Mouse (Mus musculus) lung, adult 2 months (tissue): Measurements from ENCODE around the gene Max. TPM values are rescaled to one million over a fixed set of nuclear protein-coding genes. Genes with fewer than 3 reads are reported as not detected.

ENCODE experiments used
- DNase-seq: peaks from one replicate; pipeline ENCODE4 v3.0.0; 2022
- H3K4me1 ChIP-seq: fragments of 200-500 bp; 2 replicates; pipeline ENCODE4 v1.6.1; 2011; ENCODE audit warnings: low read length; ENCODE audit not compliant: control insufficient read depth, insufficient read depth
- H3K4me3 ChIP-seq: fragments of 200-500 bp; replicated peaks from 2 replicates; pipeline ENCODE3; 2011; ENCODE audit warnings: low read depth, mild to moderate bottlenecking, control low read depth, low read length; ENCODE audit errors: extremely low read depth
- CTCF ChIP-seq: fragments of 200-500 bp; IDR thresholded peaks from 2 replicates; pipeline ENCODE4 v1.5.1; 2011; ENCODE audit warnings: mild to moderate bottlenecking, low read length, control low read depth; ENCODE audit not compliant: insufficient read depth
- POLR2A ChIP-seq: fragments of 200-500 bp; IDR thresholded peaks from 2 replicates; pipeline ENCODE4 v1.6.1; 2011; ENCODE audit warnings: low read depth, mild to moderate bottlenecking, control low read depth, low read length, borderline replicate concordance; ENCODE audit errors: extremely low read depth
- WGBS: fragments of 180-500 bp; shearing (Covaris S2); methylation state at CpG from one replicate; pipeline ENCODE4 v1.1.7; 2018; 5-methylcytosine and 5-hydroxymethylcytosine counted together
- polyA plus RNA-seq: library from polyadenylated mRNA; depleted of rRNA; stranded (reverse); fragments of >200 nt; gene quantifications from 2 replicates; pipeline ENCODE4 v1.2.3, GENCODE M21; 2012

Max gene
- polyA plus RNA-seq, 1 experiment: 37.7 TPM

- H3K4me3 ChIP-seq: no peak overlapping the region
- no peak for DNase-seq
- H3K4me1 ChIP-seq: no peaks in the 10 kb centered on the region; the same call in 1 of the 2 replicates
- no peak for TF ChIP-seq CTCF
- 73% methylated on average over 2 of the region's 2 CpGs for WGBS
Observed at GRCm38 (mm10) chr12:76941524-76941923, 20.5 kb downstream of the Max start.

GRCm38 (mm10) chr12:76938013-76938412 is 24.0 kb downstream of the Max start:
- DNase-seq: no peak
- H3K4me1 ChIP-seq: no peaks in the 10 kb centered on the region; the same call in 1 of the 2 replicates
- no peak overlapping the region for H3K4me3 ChIP-seq
- 93% methylated on average over 6 of the region's 6 CpGs for WGBS
- TF ChIP-seq CTCF (no peak), POLR2A (no peak)

DNA sequence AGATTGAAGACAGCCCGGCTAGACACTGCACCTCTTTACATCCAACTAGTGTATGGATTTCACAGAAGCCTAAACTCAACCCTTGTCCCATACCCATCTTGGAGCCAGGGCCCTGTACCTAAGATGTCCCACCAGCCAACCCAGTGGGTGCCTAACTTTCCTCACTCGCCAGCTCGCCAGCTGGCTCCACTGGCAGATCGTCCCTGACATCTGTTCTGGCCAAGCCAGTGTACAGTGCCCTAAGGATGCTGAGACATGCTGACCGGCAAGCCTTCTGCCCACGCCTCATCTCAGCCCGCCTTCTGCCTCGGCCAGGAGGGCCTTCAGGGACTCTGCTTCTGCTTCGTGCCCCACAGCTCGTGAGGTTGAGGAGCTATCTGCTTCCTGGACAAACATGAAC is 25.8 kb downstream of the Max start:
- no peak for TF ChIP-seq CTCF
- no peak for TF ChIP-seq POLR2A
- WGBS: 93% methylated on average over 10 of the region's 10 CpGs
- Histone ChIP-seq H3K4me1 (peaks cover 7% of the 10 kb centered on the region), H3K4me3 (no peak overlapping the region)
- DNase-seq: no peak

- TF ChIP-seq POLR2A (no peak), CTCF (no peak)
- Histone ChIP-seq H3K4me3 (no peak overlapping the region), H3K4me1 (peaks cover 7% of the 10 kb centered on the region)
- WGBS: 92% methylated on average over 3 of the region's 3 CpGs
- no peak for DNase-seq
Observed at GRCm38 (mm10) chr12:76934438-76934837, 27.6 kb downstream of the Max start.

DNA sequence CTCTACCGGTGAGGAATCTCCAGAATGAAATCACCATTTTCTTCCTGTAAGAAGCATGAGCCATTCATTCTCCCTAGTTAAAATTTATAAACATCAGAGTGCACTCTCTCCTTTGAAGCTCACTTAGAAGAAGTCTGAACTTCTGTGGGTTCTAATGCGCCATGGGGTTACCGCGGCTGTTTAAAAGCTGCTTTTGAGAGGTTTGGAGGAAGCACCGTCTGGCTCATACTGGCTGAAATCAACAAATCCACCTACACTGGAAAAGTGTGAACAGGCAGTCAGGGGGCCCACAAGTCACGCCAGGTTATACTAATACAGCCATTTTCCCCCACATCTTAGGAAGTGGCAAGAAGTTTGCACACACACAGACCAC is 29.3 kb downstream of the Max start:
- TF ChIP-seq POLR2A (no peak), CTCF (no peak)
- Histone ChIP-seq H3K4me3 (no peak overlapping the region), H3K4me1 (peaks cover 7% of the 10 kb centered on the region)
- DNase-seq: no peak
- 62% methylated on average over 6 of the region's 6 CpGs for WGBS

DNA sequence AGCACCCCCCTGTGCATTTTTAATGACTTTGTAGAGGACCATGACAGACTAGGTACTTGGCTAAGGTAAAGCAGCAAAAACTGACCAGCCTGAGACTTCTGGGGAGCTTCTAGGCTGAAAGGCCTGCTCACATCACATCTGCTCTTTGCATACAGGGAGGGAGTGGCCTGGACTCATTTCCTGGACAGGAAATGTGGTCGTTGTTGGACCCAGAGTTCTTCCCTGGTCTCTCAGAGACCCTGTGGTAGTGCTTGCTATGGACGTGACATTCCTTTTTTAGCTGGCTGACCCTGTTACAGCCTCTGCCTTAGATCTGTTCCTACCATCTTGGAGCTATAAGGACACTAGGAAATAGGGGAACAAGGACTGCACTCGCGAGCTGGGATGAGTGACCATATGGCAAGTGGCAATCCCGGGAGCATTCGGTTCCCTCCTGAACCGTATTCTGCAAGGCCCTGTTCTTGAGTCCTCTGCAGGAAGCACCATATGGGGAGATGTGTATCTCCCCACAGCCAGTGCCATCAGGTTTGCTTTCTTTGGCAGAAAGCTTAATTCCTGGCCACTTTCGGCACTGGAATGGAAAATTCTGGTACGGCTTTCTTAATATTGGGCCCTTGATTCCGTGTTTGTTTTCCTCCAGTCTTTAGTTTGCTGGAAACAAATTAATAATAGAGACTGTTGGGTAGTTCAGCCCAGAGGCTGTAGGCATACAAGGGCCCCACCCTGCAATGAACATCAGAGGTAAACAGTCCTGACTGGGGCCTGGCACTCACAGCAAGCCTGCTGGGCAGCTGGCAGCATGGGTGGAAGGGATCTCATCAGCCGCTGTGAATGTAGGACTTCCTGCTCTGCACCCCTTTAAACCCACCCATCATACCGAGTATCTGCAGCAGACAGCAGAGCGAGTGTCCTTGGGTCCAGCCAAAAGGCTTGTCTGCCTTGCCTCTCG is 30.0 kb downstream of the Max start:
- TF ChIP-seq CTCF (no peak), POLR2A (no peak)
- no peak for DNase-seq
- peaks cover 7% of the 10 kb centered on the region for H3K4me1 ChIP-seq
- WGBS: 50% methylated on average over 14 of the region's 14 CpGs
- H3K4me3 ChIP-seq: no peak overlapping the region

DNA sequence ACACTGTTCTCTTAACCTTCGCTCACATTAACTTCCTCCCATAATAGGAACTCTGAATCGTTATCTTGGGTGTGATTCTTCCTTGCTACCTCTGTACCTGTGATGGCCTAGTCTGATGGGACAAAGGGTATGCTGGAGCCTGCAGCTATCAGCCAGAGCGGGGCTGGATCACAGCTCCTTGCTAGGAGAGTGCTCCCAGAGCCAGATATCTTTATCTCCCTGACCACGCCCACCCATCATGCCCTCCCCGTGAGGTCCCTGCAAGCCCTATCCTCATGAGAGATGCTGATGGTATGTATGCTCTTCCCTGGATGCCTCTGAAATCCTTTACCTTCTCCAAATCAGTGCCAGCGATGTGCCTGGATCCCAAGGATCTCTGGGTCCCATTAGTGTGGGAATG is 31.8 kb downstream of the Max start:
- H3K4me1 ChIP-seq: peaks cover 7% of the 10 kb centered on the region
- no peak for TF ChIP-seq CTCF
- TF ChIP-seq POLR2A: no peak
- no peak for DNase-seq
- WGBS: 74% methylated on average over 6 of the region's 6 CpGs
- H3K4me3 ChIP-seq: no peak overlapping the region

DNA sequence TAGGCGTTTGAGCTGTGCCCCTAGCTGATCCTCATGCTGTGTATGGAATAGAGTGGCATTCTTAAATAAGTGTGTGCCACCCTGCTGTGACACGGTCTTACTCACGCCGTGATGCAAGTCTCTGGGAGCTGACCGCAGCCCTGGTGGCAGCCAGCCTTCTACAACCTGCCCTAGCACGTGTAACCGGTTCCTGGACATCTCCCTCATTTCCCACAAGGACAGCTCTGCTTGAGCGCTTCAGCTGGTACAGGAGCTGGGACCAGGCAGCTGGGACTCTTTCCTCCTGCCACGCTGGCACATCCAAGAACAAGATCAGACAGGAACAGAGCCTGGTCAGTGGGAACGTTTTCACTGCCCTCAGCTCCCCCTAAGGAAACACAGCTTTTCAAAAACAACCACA is 34.5 kb downstream of the Max start:
- WGBS: 52% methylated on average over 10 of the region's 10 CpGs
- TF ChIP-seq CTCF (no peak), POLR2A (no peak)
- Histone ChIP-seq H3K4me1 (peaks cover 7% of the 10 kb centered on the region), H3K4me3 (no peak overlapping the region)
- no peak for DNase-seq

GRCm38 (mm10) chr12:76927012-76927411 is 35.0 kb downstream of the Max start:
- H3K4me3 ChIP-seq: no peak overlapping the region
- TF ChIP-seq CTCF (no peak), POLR2A (no peak)
- peaks cover 4% of the 10 kb centered on the region for H3K4me1 ChIP-seq
- 84% methylated on average over 3 of the region's 3 CpGs for WGBS
- no peak for DNase-seq

DNA sequence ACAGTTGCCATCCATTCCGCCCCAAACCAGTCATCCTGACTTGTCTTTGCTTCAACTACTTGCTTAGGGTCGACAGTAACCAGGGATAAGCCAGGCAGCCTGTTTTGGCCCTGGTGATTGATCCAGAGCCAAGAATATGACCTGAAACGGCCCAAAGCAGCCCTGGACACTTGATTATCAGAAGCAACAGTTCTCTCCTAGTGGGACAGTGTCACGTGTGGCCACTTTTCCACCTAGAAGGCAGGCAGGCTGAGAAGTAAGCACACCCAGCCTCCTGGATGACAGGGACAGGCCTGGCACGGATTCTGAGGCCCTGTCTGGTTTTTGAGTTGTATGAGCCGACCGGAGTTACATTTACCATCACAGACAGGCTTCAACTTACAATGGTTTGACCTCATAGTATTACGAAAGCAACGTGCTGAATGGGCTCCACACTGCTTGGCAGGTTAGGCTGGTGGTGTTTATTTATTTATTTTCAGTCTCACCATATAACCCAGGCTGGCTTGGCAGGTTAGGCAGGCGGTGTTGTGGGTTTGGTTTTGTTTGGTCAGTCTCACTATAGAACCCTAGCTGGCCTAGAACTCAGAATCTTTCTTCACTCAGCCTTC is 35.6 kb downstream of the Max start:
- Histone ChIP-seq H3K4me3 (no peak overlapping the region), H3K4me1 (no peaks in the 10 kb centered on the region)
- no peak for DNase-seq
- TF ChIP-seq POLR2A (no peak), CTCF (no peak)
- 62% methylated on average over 10 of the region's 10 CpGs for WGBS
